Mouse (Mus musculus) cerebellum, adult 2 months (tissue): ENCODE data around the gene Kcnd3. TPM values are rescaled to one million over a fixed set of nuclear protein-coding genes. Genes with fewer than 3 reads are reported as not detected.
A peak's percentile ranks its signal among the peaks of the same experiment; 100 is the strongest.

Experiments used
- DNase-seq, 2 experiments: peaks; one replicate each; pipeline ENCODE4 v3.0.0; 2021
- H3K27ac ChIP-seq: fragments of 200-500 bp; 2 replicates; pipeline ENCODE4 v1.5.1; 2012; ENCODE audit warnings: low read length, control low read depth, inconsistent platforms; ENCODE audit not compliant: insufficient read depth
- H3K27me3 ChIP-seq: fragments of 200-500 bp; 2 replicates; pipeline ENCODE4 v1.6.1; 2012; ENCODE audit warnings: inconsistent platforms, mild to moderate bottlenecking, low read length, moderate library complexity; ENCODE audit not compliant: control insufficient read depth, insufficient read depth
- H3K4me1 ChIP-seq: fragments of 200-500 bp; 2 replicates; pipeline ENCODE4 v1.6.1; 2011; ENCODE audit warnings: low read length; ENCODE audit not compliant: control insufficient read depth, insufficient read depth
- H3K4me3 ChIP-seq: fragments of 200-500 bp; replicated peaks from 2 replicates; pipeline ENCODE3; 2011; ENCODE audit warnings: mild to moderate bottlenecking, low read depth, low read length, control low read depth; ENCODE audit not compliant: insufficient read depth
- CTCF ChIP-seq: fragments of 200-500 bp; IDR thresholded peaks from 2 replicates; pipeline ENCODE4 v1.5.1; 2011; ENCODE audit warnings: low read depth, mild to moderate bottlenecking, control low read depth, low read length, moderate library complexity, borderline replicate concordance; ENCODE audit not compliant: insufficient read depth
- POLR2A ChIP-seq: fragments of 200-500 bp; IDR thresholded peaks from 2 replicates; pipeline ENCODE4 v1.6.1; 2011; ENCODE audit warnings: low read length, control low read depth, borderline replicate concordance; ENCODE audit not compliant: insufficient read depth
- WGBS: fragments of 180-500 bp; shearing (Covaris S2); methylation state at CpG from one replicate; pipeline ENCODE4 v1.1.7; 2018; 5-methylcytosine and 5-hydroxymethylcytosine counted together
- polyA plus RNA-seq: library from polyadenylated mRNA; depleted of rRNA; stranded (reverse); fragments of >200 nt; gene quantifications from 2 replicates; pipeline ENCODE4 v1.2.3, GENCODE M21; 2012

Kcnd3 gene
- polyA plus RNA-seq, 1 experiment, result 29.2 TPM

GRCm38 (mm10) chr3:105623137-105623536, 171.0 kb downstream of the Kcnd3 start:
- H3K27me3 ChIP-seq, result no peaks in the 10 kb centered on the region
- no peak for DNase-seq
- 36% methylated on average over 4 of the region's 4 CpGs for WGBS

GRCm38 (mm10) chr3:105625961-105626360, 173.8 kb downstream of the Kcnd3 start:
- 73% methylated on average over 2 of the region's 2 CpGs for WGBS
- Histone ChIP-seq H3K4me3 (no peak overlapping the region), H3K4me1 (peaks cover 27% of the 10 kb centered on the region), H3K27ac (no peak overlapping the region), H3K27me3 (no peaks in the 10 kb centered on the region)
- DNase-seq, result no peak
- TF ChIP-seq POLR2A, result no peak

More at GRCm38 (mm10) chr3:105623137-105623536, 171.0 kb downstream of the Kcnd3 start:
- TF ChIP-seq POLR2A (no peak), CTCF (no peak)
- H3K27ac ChIP-seq, result no peak overlapping the region
- H3K4me1 ChIP-seq, result peaks cover 31% of the 10 kb centered on the region
- no peak overlapping the region for H3K4me3 ChIP-seq

GRCm38 (mm10) chr3:105627258-105627657, 175.1 kb downstream of the Kcnd3 start:
- H3K27ac ChIP-seq, result no peak overlapping the region
- no peak for TF ChIP-seq POLR2A
- TF ChIP-seq CTCF, result 0 out of 2 replicates have a peak, but pooled peaks have one; percentile 4
- WGBS, result 74% methylated on average over 6 of the region's 6 CpGs
- no peak for DNase-seq
- H3K4me1 ChIP-seq, result peaks cover 22% of the 10 kb centered on the region
- H3K27me3 ChIP-seq, result no peaks in the 10 kb centered on the region
- H3K4me3 ChIP-seq, result no peak overlapping the region

- WGBS, result 77% methylated on average over 2 of the region's 2 CpGs
- Histone ChIP-seq H3K27me3 (no peaks in the 10 kb centered on the region), H3K27ac (no peak overlapping the region), H3K4me1 (peaks cover 1% of the 10 kb centered on the region; the same call in 1 of the 2 replicates), H3K4me3 (no peak overlapping the region)
- TF ChIP-seq POLR2A, result no peak
- TF ChIP-seq CTCF, result no peak
- DNase-seq, result no peak
Measured at GRCm38 (mm10) chr3:105632296-105632695, 180.2 kb downstream of the Kcnd3 start.

GRCm38 (mm10) chr3:105633021-105633420, 180.9 kb downstream of the Kcnd3 start:
- 58% methylated on average over 3 of the region's 3 CpGs for WGBS
- TF ChIP-seq POLR2A (no peak), CTCF (no peak)

GRCm38 (mm10) chr3:105642186-105642585, 190.1 kb downstream of the Kcnd3 start:
- 18% methylated on average over 1 of the region's 1 CpGs for WGBS
- no peak overlapping the region for H3K4me3 ChIP-seq
- H3K27me3 ChIP-seq, result no peaks in the 10 kb centered on the region
- peak; percentile 66 for TF ChIP-seq CTCF
- TF ChIP-seq POLR2A, result no peak
- H3K4me1 ChIP-seq, result peaks cover 25% of the 10 kb centered on the region
- DNase-seq, result peak; percentile 65 to 74
- H3K27ac ChIP-seq, result no peak overlapping the region

More at GRCm38 (mm10) chr3:105633021-105633420, 180.9 kb downstream of the Kcnd3 start:
- H3K27me3 ChIP-seq, result no peaks in the 10 kb centered on the region
- DNase-seq, result peak in 1 of 2 experiments; percentile 49
- no peak overlapping the region for H3K4me3 ChIP-seq
- H3K4me1 ChIP-seq, result no peaks in the 10 kb centered on the region
- no peak overlapping the region for H3K27ac ChIP-seq

GRCm38 (mm10) chr3:105643566-105643965, 191.4 kb downstream of the Kcnd3 start:
- TF ChIP-seq CTCF (0 out of 2 replicates have a peak, but pooled peaks have one; percentile 9), POLR2A (no peak)
- DNase-seq, result peak; percentile 90 to 93
- H3K27me3 ChIP-seq, result no peaks in the 10 kb centered on the region
- H3K4me1 ChIP-seq, result peaks cover 29% of the 10 kb centered on the region
- H3K27ac ChIP-seq, result peak overlapping the region; percentile 62
- 14% methylated on average over 5 of the region's 5 CpGs for WGBS
- no peak overlapping the region for H3K4me3 ChIP-seq

GRCm38 (mm10) chr3:105648889-105649567, 196.9 kb downstream of the Kcnd3 start:
- H3K4me3 ChIP-seq, result no peak overlapping the region
- no peaks in the 10 kb centered on the region for H3K27me3 ChIP-seq
- 86% methylated on average over 8 of the region's 8 CpGs for WGBS
- H3K4me1 ChIP-seq, result peaks cover 12% of the 10 kb centered on the region; the same call in 1 of the 2 replicates
- no peak for DNase-seq
- H3K27ac ChIP-seq, result no peak overlapping the region
- no peak for TF ChIP-seq CTCF
- no peak for TF ChIP-seq POLR2A
